Mouse (Mus musculus) neural tube, embryonic 15.5 days (tissue): ENCODE measurements at regions not wholly inside any gene's neighbourhood (a gene's known extent, or its start where the extent isn't known, plus 50 kb on each side); places are given as distances from the start of the nearest gene placed in this dataset.

Experiments
- ATAC-seq: fragments of 200-750 bp; cut with Nextera tagmentation; 2 replicates; pipeline ENCODE4 v1.8.0; 2017; ENCODE audit warnings: mild to moderate bottlenecking, moderate TSS enrichment, moderate library complexity; ENCODE audit not compliant: low FRiP score
- H3K27ac ChIP-seq: fragments of 300-500 bp; sonication (generic); replicated peaks from 2 replicates; pipeline ENCODE4 v1.5.1; 2015; ENCODE audit warnings: mild to moderate bottlenecking, inconsistent platforms
- H3K27me3 ChIP-seq: fragments of 300-500 bp; sonication (generic); replicated peaks from 2 replicates; pipeline ENCODE4 v1.6.1; 2015; ENCODE audit warnings: inconsistent platforms
- H3K36me3 ChIP-seq: fragments of 300-500 bp; sonication (generic); 2 replicates; pipeline ENCODE4 v1.6.1; 2015; ENCODE audit warnings: inconsistent platforms
- H3K4me1 ChIP-seq: fragments of 300-500 bp; sonication (generic); 2 replicates; pipeline ENCODE4 v1.6.1; 2015; ENCODE audit warnings: inconsistent platforms
- H3K4me2 ChIP-seq: fragments of 300-500 bp; sonication (generic); 2 replicates; pipeline ENCODE4 v1.6.1; 2015; ENCODE audit warnings: inconsistent platforms, mild to moderate bottlenecking, moderate library complexity
- H3K4me3 ChIP-seq: fragments of 300-500 bp; sonication (generic); replicated peaks from 2 replicates; pipeline ENCODE4 v1.5.1; 2015; ENCODE audit warnings: mild to moderate bottlenecking, inconsistent platforms
- H3K9ac ChIP-seq: fragments of 300-500 bp; sonication (generic); replicated peaks from 2 replicates; pipeline ENCODE4 v1.6.1; 2015; ENCODE audit warnings: mild to moderate bottlenecking, inconsistent platforms
- H3K9me3 ChIP-seq: fragments of 300-500 bp; sonication (generic); replicated peaks from 2 replicates; pipeline ENCODE4 v1.6.1; 2016; ENCODE audit warnings: inconsistent platforms
- WGBS: fragments of 180-500 bp; shearing (Covaris S2); methylation state at CpG from one replicate; pipeline ENCODE4 v1.1.7; 2015; ENCODE audit warnings: mixed read lengths; 5-methylcytosine and 5-hydroxymethylcytosine counted together

GRCm38 (mm10) chr14:72292656-72293299 is 198.9 kb downstream of the Gm9195 start:
- H3K9ac ChIP-seq, result no peak overlapping the region
- H3K9me3 ChIP-seq, result no peaks in the 10 kb centered on the region
- no peaks in the 10 kb centered on the region for H3K27me3 ChIP-seq
- H3K4me1 ChIP-seq, result peaks cover 28% of the 10 kb centered on the region
- H3K27ac ChIP-seq, result no peak overlapping the region
- H3K4me2 ChIP-seq, result no peak overlapping the region
- 81% methylated on average over 7 of the region's 7 CpGs for WGBS
- no peaks in the 10 kb centered on the region for H3K36me3 ChIP-seq
- H3K4me3 ChIP-seq, result no peak overlapping the region
- ATAC-seq, result no peak

- H3K9me3 ChIP-seq, result no peaks in the 10 kb centered on the region
- WGBS, result 86% methylated on average over 4 of the region's 4 CpGs
- H3K4me1 ChIP-seq, result no peaks in the 10 kb centered on the region
- H3K27ac ChIP-seq, result no peak overlapping the region
- H3K4me2 ChIP-seq, result no peak overlapping the region
- no peaks in the 10 kb centered on the region for H3K36me3 ChIP-seq
- no peak overlapping the region for H3K9ac ChIP-seq
- no peak overlapping the region for H3K4me3 ChIP-seq
- no peak for ATAC-seq
- no peaks in the 10 kb centered on the region for H3K27me3 ChIP-seq
Observed at GRCm38 (mm10) chr14:72277309-72277708, 214.3 kb downstream of the Gm9195 start.

GRCm38 (mm10) chr14:72259255-72259654 is 232.4 kb downstream of the Gm9195 start:
- Histone ChIP-seq H3K36me3 (no peaks in the 10 kb centered on the region), H3K4me2 (no peak overlapping the region), H3K9ac (no peak overlapping the region), H3K27me3 (no peaks in the 10 kb centered on the region), H3K27ac (no peak overlapping the region), H3K9me3 (no peaks in the 10 kb centered on the region), H3K4me1 (no peaks in the 10 kb centered on the region; the same call in 1 of the 2 replicates), H3K4me3 (no peak overlapping the region)
- no peak for ATAC-seq
- 38% methylated on average over 2 of the region's 2 CpGs for WGBS

- 86% methylated on average over 4 of the region's 4 CpGs for WGBS
Observed at GRCm38 (mm10) chr14:72241872-72242271, 249.8 kb downstream of the Gm9195 start.

GRCm38 (mm10) chr14:72240272-72240671 is 251.4 kb downstream of the Gm9195 start:
- no peak overlapping the region for H3K9ac ChIP-seq
- no peak overlapping the region for H3K27ac ChIP-seq
- H3K4me2 ChIP-seq, result no peak overlapping the region
- H3K4me1 ChIP-seq, result peaks cover 6% of the 10 kb centered on the region; the same call in 1 of the 2 replicates
- 38% methylated on average over 4 of the region's 4 CpGs for WGBS
- ATAC-seq, result no peak
- no peak overlapping the region for H3K4me3 ChIP-seq
- no peaks in the 10 kb centered on the region for H3K36me3 ChIP-seq
- H3K27me3 ChIP-seq, result no peaks in the 10 kb centered on the region
- no peaks in the 10 kb centered on the region for H3K9me3 ChIP-seq

More at GRCm38 (mm10) chr14:72241872-72242271, 249.8 kb downstream of the Gm9195 start:
- Histone ChIP-seq H3K27me3 (no peaks in the 10 kb centered on the region), H3K9ac (no peak overlapping the region), H3K4me2 (no peak overlapping the region), H3K36me3 (no peaks in the 10 kb centered on the region), H3K4me3 (no peak overlapping the region), H3K27ac (no peak overlapping the region), H3K4me1 (peaks cover 6% of the 10 kb centered on the region; the same call in 1 of the 2 replicates), H3K9me3 (no peaks in the 10 kb centered on the region)
- ATAC-seq, result no peak

- Histone ChIP-seq H3K4me2 (no peak overlapping the region), H3K4me1 (peaks cover 6% of the 10 kb centered on the region; the same call in 1 of the 2 replicates), H3K27ac (no peak overlapping the region), H3K9me3 (no peaks in the 10 kb centered on the region), H3K9ac (no peak overlapping the region), H3K27me3 (no peaks in the 10 kb centered on the region), H3K36me3 (no peaks in the 10 kb centered on the region), H3K4me3 (no peak overlapping the region)
- ATAC-seq, result no peak
- 96% methylated on average over 4 of the region's 4 CpGs for WGBS
Observed at GRCm38 (mm10) chr14:72238344-72238743, 253.3 kb downstream of the Gm9195 start.

GRCm38 (mm10) chr14:72234234-72235075 is 257.2 kb downstream of the Gm9195 start:
- Histone ChIP-seq H3K27ac (no peak overlapping the region), H3K4me3 (no peak overlapping the region), H3K9ac (no peak overlapping the region), H3K27me3 (no peaks in the 10 kb centered on the region), H3K36me3 (no peaks in the 10 kb centered on the region), H3K4me1 (no peaks in the 10 kb centered on the region), H3K9me3 (no peaks in the 10 kb centered on the region), H3K4me2 (no peak overlapping the region)
- WGBS, result 79% methylated on average over 6 of the region's 6 CpGs
- ATAC-seq, result no peak

- no peak for ATAC-seq
- H3K27ac ChIP-seq, result no peak overlapping the region
- no peaks in the 10 kb centered on the region for H3K27me3 ChIP-seq
- no peaks in the 10 kb centered on the region for H3K36me3 ChIP-seq
- H3K4me1 ChIP-seq, result no peaks in the 10 kb centered on the region
- no peaks in the 10 kb centered on the region for H3K9me3 ChIP-seq
- H3K4me3 ChIP-seq, result no peak overlapping the region
- H3K4me2 ChIP-seq, result no peak overlapping the region
- no peak overlapping the region for H3K9ac ChIP-seq
- 71% methylated on average over 5 of the region's 5 CpGs for WGBS
Observed at GRCm38 (mm10) chr14:72227853-72228252, 263.8 kb downstream of the Gm9195 start.

- Histone ChIP-seq H3K4me2 (no peak overlapping the region), H3K9ac (no peak overlapping the region), H3K9me3 (no peaks in the 10 kb centered on the region), H3K4me3 (no peak overlapping the region), H3K27me3 (no peaks in the 10 kb centered on the region), H3K27ac (no peak overlapping the region), H3K36me3 (no peaks in the 10 kb centered on the region), H3K4me1 (no peaks in the 10 kb centered on the region)
- no peak for ATAC-seq
- WGBS, result 90% methylated on average over 1 of the region's 1 CpGs
Observed at GRCm38 (mm10) chr14:72227441-72227840, 264.2 kb downstream of the Gm9195 start.

GRCm38 (mm10) chr14:72226946-72227345 is 264.7 kb downstream of the Gm9195 start:
- no peak for ATAC-seq
- no peaks in the 10 kb centered on the region for H3K9me3 ChIP-seq
- H3K27ac ChIP-seq, result no peak overlapping the region
- no peaks in the 10 kb centered on the region for H3K36me3 ChIP-seq
- no peak overlapping the region for H3K4me2 ChIP-seq
- H3K4me3 ChIP-seq, result no peak overlapping the region
- 80% methylated on average over 1 of the region's 1 CpGs for WGBS
- no peaks in the 10 kb centered on the region for H3K4me1 ChIP-seq
- H3K9ac ChIP-seq, result no peak overlapping the region
- H3K27me3 ChIP-seq, result no peaks in the 10 kb centered on the region

GRCm38 (mm10) chr14:72222836-72223235 is 268.8 kb downstream of the Gm9195 start:
- H3K27me3 ChIP-seq, result no peaks in the 10 kb centered on the region
- no peak overlapping the region for H3K9ac ChIP-seq
- H3K9me3 ChIP-seq, result no peaks in the 10 kb centered on the region
- WGBS, result 58% methylated on average over 2 of the region's 2 CpGs
- H3K4me3 ChIP-seq, result no peak overlapping the region
- H3K4me2 ChIP-seq, result no peak overlapping the region
- no peak overlapping the region for H3K27ac ChIP-seq
- ATAC-seq, result no peak
- no peaks in the 10 kb centered on the region for H3K4me1 ChIP-seq
- no peaks in the 10 kb centered on the region for H3K36me3 ChIP-seq

- Histone ChIP-seq H3K4me1 (no peaks in the 10 kb centered on the region), H3K9me3 (no peaks in the 10 kb centered on the region), H3K27me3 (no peaks in the 10 kb centered on the region), H3K4me3 (no peak overlapping the region), H3K36me3 (no peaks in the 10 kb centered on the region), H3K4me2 (no peak overlapping the region), H3K9ac (no peak overlapping the region), H3K27ac (no peak overlapping the region)
- 92% methylated on average over 6 of the region's 6 CpGs for WGBS
- no peak for ATAC-seq
Observed at GRCm38 (mm10) chr14:72219523-72219922, 272.1 kb downstream of the Gm9195 start.
